Mouse (Mus musculus): ENCODE data around the gene Zfp598. TPM values are rescaled to one million over a fixed set of nuclear protein-coding genes. Genes with fewer than 3 reads are reported as not detected.

Zfp598 gene
- total and polyA plus RNA-seq, 2 experiments from 2014 or later: 14.6 to 47.0 TPM

- H3K4me1 ChIP-seq (ENCODE audit: insufficient read depth, low read length): peaks cover 5% of the 10 kb centered on the region
- no peak for DNase-seq (ENCODE audit: low spot score)
- no peak overlapping the region for H3K4me3 ChIP-seq (ENCODE audit: low read length)
- no peak overlapping the region for H3K9ac ChIP-seq (replicated peaks; ENCODE audit: low read length)
- no peaks in the 10 kb centered on the region for H3K27me3 ChIP-seq (ENCODE audit: insufficient read depth, low read length)
- no peak for ATAC-seq
- WGBS: 89% methylated on average over 9 of the region's 9 CpGs
- TF ChIP-seq CTCF (IDR thresholded peaks at IDR 0.05; ENCODE audit: low read depth): no peak
- no peaks in the 10 kb centered on the region for H3K9me3 ChIP-seq (ENCODE audit: low read length)
- H3K4me2 ChIP-seq (ENCODE audit: low read depth, low read length): no peak overlapping the region
- H3K27ac ChIP-seq: no peak overlapping the region
- peaks cover 45% of the 10 kb centered on the region for H3K36me3 ChIP-seq (ENCODE audit: insufficient read depth, low read length)
Observed at GRCm38 (mm10) chr17:24701251-24701650, 31.8 kb downstream of the Zfp598 start.

- TF ChIP-seq CTCF (IDR thresholded peaks at IDR 0.05; ENCODE audit: low read depth): no peak
- Histone ChIP-seq H3K4me1 (ENCODE audit: insufficient read depth, low read length) (peaks cover 3% of the 10 kb centered on the region; the same call in 1 of the 2 replicates), H3K4me2 (ENCODE audit: low read depth, low read length) (no peak overlapping the region), H3K4me3 (ENCODE audit: low read length) (no peak overlapping the region), H3K9me3 (ENCODE audit: low read length) (no peaks in the 10 kb centered on the region), H3K36me3 (ENCODE audit: insufficient read depth, low read length) (peaks cover 32% of the 10 kb centered on the region), H3K9ac (replicated peaks; ENCODE audit: low read length) (no peak overlapping the region), H3K27ac (no peak overlapping the region), H3K27me3 (ENCODE audit: insufficient read depth, low read length) (no peaks in the 10 kb centered on the region)
- no peak for DNase-seq (ENCODE audit: low spot score)
- WGBS: 93% methylated on average over 3 of the region's 3 CpGs
- ATAC-seq: no peak
Observed at GRCm38 (mm10) chr17:24705821-24706220, 36.3 kb downstream of the Zfp598 start.

- no peak for TF ChIP-seq CTCF (IDR thresholded peaks at IDR 0.05; ENCODE audit: low read depth)
- peak; percentile 93 for ATAC-seq
- Histone ChIP-seq H3K4me3 (ENCODE audit: low read length) (peak within 1 kb of the TSS; percentile 72), H3K4me1 (ENCODE audit: insufficient read depth, low read length) (peaks cover 3% of the 10 kb centered on the region; the same call in 1 of the 2 replicates), H3K4me2 (ENCODE audit: low read depth, low read length) (peak within 1 kb of the TSS; percentile 70), H3K27me3 (ENCODE audit: insufficient read depth, low read length) (no peaks in the 10 kb centered on the region), H3K9ac (replicated peaks; ENCODE audit: low read length) (peak within 1 kb of the TSS; percentile 66), H3K9me3 (ENCODE audit: low read length) (no peaks in the 10 kb centered on the region), H3K27ac (peak within 1 kb of the TSS; percentile 78), H3K36me3 (ENCODE audit: insufficient read depth, low read length) (peaks cover 19% of the 10 kb centered on the region)
- 4% methylated on average over 32 of the region's 32 CpGs for WGBS
- DNase-seq (ENCODE audit: low spot score): peak; percentile 98
Observed at GRCm38 (mm10) chr17:24706982-24707800, 37.7 kb downstream of the Zfp598 start, which contains the start of gene Tbl3. TSS of gene Tbl3 (minus strand) at chr17:24707660.

- 7% methylated on average over 24 of the region's 24 CpGs for WGBS
- H3K36me3 ChIP-seq (ENCODE audit: insufficient read depth, low read length): peaks cover 17% of the 10 kb centered on the region
- no peak for DNase-seq (ENCODE audit: low spot score)
Observed at GRCm38 (mm10) chr17:24707801-24708425, 38.4 kb downstream of the Zfp598 start.

GRCm38 (mm10) chr17:24708646-24709045, 39.2 kb downstream of the Zfp598 start:
- H3K27ac ChIP-seq: no peak overlapping the region
- no peak overlapping the region for H3K4me3 ChIP-seq (ENCODE audit: low read length)
- H3K4me1 ChIP-seq (ENCODE audit: insufficient read depth, low read length): peaks cover 3% of the 10 kb centered on the region; the same call in 1 of the 2 replicates
- peaks cover 17% of the 10 kb centered on the region for H3K36me3 ChIP-seq (ENCODE audit: insufficient read depth, low read length)
- 30% methylated on average over 2 of the region's 2 CpGs for WGBS
- H3K9me3 ChIP-seq (ENCODE audit: low read length): no peaks in the 10 kb centered on the region
- peak; percentile 53; the same call in 1 of the 2 replicates for TF ChIP-seq CTCF (IDR thresholded peaks at IDR 0.05; ENCODE audit: low read depth)
- H3K9ac ChIP-seq (replicated peaks; ENCODE audit: low read length): no peak overlapping the region
- no peak overlapping the region; the same call in 1 of the 2 replicates for H3K4me2 ChIP-seq (ENCODE audit: low read depth, low read length)
- DNase-seq (ENCODE audit: low spot score) (peak; percentile 40), ATAC-seq (no peak)
- H3K27me3 ChIP-seq (ENCODE audit: insufficient read depth, low read length): no peaks in the 10 kb centered on the region

More at GRCm38 (mm10) chr17:24707801-24708425, 38.4 kb downstream of the Zfp598 start:
- Histone ChIP-seq H3K4me2 (ENCODE audit: low read depth, low read length) (peak overlapping the region; percentile 70), H3K4me1 (ENCODE audit: insufficient read depth, low read length) (peaks cover 3% of the 10 kb centered on the region; the same call in 1 of the 2 replicates), H3K9me3 (ENCODE audit: low read length) (no peaks in the 10 kb centered on the region), H3K27ac (peak overlapping the region; percentile 78), H3K27me3 (ENCODE audit: insufficient read depth, low read length) (no peaks in the 10 kb centered on the region), H3K9ac (replicated peaks; ENCODE audit: low read length) (peak overlapping the region; percentile 66), H3K4me3 (ENCODE audit: low read length) (peak overlapping the region; percentile 72)
- ATAC-seq: peak; percentile 68; the same call in 1 of the 2 replicates
- no peak for TF ChIP-seq CTCF (IDR thresholded peaks at IDR 0.05; ENCODE audit: low read depth)

GRCm38 (mm10) chr17:24715556-24715955, 46.1 kb downstream of the Zfp598 start:
- H3K4me3 ChIP-seq (ENCODE audit: low read length): no peak overlapping the region
- H3K27ac ChIP-seq: no peak overlapping the region
- no peak for TF ChIP-seq CTCF (IDR thresholded peaks at IDR 0.05; ENCODE audit: low read depth)
- no peaks in the 10 kb centered on the region for H3K9me3 ChIP-seq (ENCODE audit: low read length)
- ATAC-seq (no peak), DNase-seq (ENCODE audit: low spot score) (no peak)
- 72% methylated on average over 6 of the region's 6 CpGs for WGBS
- H3K27me3 ChIP-seq (ENCODE audit: insufficient read depth, low read length): no peaks in the 10 kb centered on the region
- H3K4me1 ChIP-seq (ENCODE audit: insufficient read depth, low read length): no peaks in the 10 kb centered on the region
- no peak overlapping the region for H3K4me2 ChIP-seq (ENCODE audit: low read depth, low read length)
- H3K36me3 ChIP-seq (ENCODE audit: insufficient read depth, low read length): no peaks in the 10 kb centered on the region; the same call in 1 of the 2 replicates
- no peak overlapping the region for H3K9ac ChIP-seq (replicated peaks; ENCODE audit: low read length)
